In the genomic region with DNA sequence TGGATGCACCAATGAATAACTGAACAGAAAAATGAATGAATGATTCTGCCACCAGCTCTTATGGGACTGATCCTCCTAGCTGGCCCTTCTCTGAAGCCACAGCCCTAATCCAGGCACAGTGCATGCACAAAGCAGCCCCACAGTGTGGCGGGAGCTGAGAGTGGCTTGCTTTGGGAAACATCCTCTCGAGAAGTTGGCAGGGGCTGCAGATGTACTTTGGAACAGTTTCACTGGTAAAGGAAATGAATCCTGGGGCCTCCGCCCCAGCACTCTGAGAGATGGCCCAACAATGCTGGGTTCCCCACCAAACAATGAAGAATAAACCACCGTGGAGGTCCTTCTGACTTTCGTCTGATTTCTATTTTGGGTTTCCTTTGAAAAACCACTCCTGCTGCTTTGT, we compare ENCODE assay signal across 13 mouse cellular contexts.
A peak's percentile ranks its signal among the peaks of the same experiment; 100 is the strongest.
DNase-seq lines count a peak whose midpoint lies in the region; ATAC-seq lines count a peak whose summit lies in the region.
"Had no signal": no experiment of that assay in that cellular context is flagged by ENCODE, and none has a peak within 500 bp of the region (broad histone marks: within the 10 kb centered on the region; RNA-seq: fewer than 3 reads in every experiment).

No protein-coding gene starts in this region.

- H3K9me3 ChIP-seq in hindbrain, embryonic 10.5 days = no peaks in the 10 kb centered on the region
- no peaks in the 10 kb centered on the region for H3K9me3 ChIP-seq in hindbrain, embryonic 14.5 days (ENCODE audit: control insufficient read depth, low read length)
- H3K9me3 ChIP-seq in heart, embryonic 13.5 days = no peaks in the 10 kb centered on the region
- H3K9me3 ChIP-seq in intestine, embryonic 16.5 days (ENCODE audit: control insufficient read depth, low read length) = no peaks in the 10 kb centered on the region

- peaks cover under 1% of the 10 kb centered on the region; the same call in 1 of the 2 replicates for H3K36me3 ChIP-seq in hindbrain, embryonic 10.5 days
- H3K36me3 ChIP-seq in hindbrain, embryonic 14.5 days (replicated peaks; ENCODE audit: control insufficient read depth, insufficient read depth) = no peaks in the 10 kb centered on the region
- H3K36me3 ChIP-seq in heart, embryonic 13.5 days = no peaks in the 10 kb centered on the region
- H3K36me3 ChIP-seq in intestine, embryonic 16.5 days (ENCODE audit: control insufficient read depth, insufficient read depth, low read length) = no peaks in the 10 kb centered on the region

- H3K9ac ChIP-seq in hindbrain, embryonic 14.5 days = no peak overlapping the region
- H3K9ac ChIP-seq in heart, embryonic 13.5 days = no peak overlapping the region
- no peak overlapping the region for H3K9ac ChIP-seq in intestine, embryonic 16.5 days (ENCODE audit: low read depth, low read length)

- no peak for ATAC-seq in hindbrain, embryonic 14.5 days (ENCODE audit: low FRiP score)
- ATAC-seq in heart, embryonic 13.5 days (ENCODE audit: extremely low read depth, insufficient number of reproducible peaks, low FRiP score, low TSS enrichment) = no peak
- no peak for ATAC-seq in intestine, embryonic 16.5 days
- ATAC-seq: CD4-positive, CD25-positive, alpha-beta regulatory T cell, adult 4 months had no signal

- 58% methylated on average over 5 of the region's 5 CpGs for WGBS in hindbrain, embryonic 10.5 days
- 44% methylated on average over 5 of the region's 5 CpGs for WGBS in hindbrain, embryonic 14.5 days
- WGBS in heart, embryonic 13.5 days = 45% methylated on average over 5 of the region's 5 CpGs
- 48% methylated on average over 5 of the region's 5 CpGs for WGBS in intestine, embryonic 16.5 days

- no peak for DNase-seq in hindbrain, embryonic 10.5 days (ENCODE audit: low spot score)
- DNase-seq in hindbrain, embryonic 14.5 days (ENCODE audit: low spot score) = no peak
- no peak for DNase-seq in cerebellum, postnatal 25 days
- no peak for DNase-seq in liver
- DNase-seq in adrenal gland, adult 8-10 months = no peak
- DNase-seq: adrenal gland, postnatal 25 days; cerebellum, adult 9-11 months; gastrocnemius, postnatal 25 days; left cerebral cortex, postnatal 4 days had no signal

- peak overlapping the region; percentile 50 for H3K27ac ChIP-seq in hindbrain, embryonic 10.5 days
- H3K27ac ChIP-seq in hindbrain, embryonic 14.5 days = no peak overlapping the region
- peak overlapping the region; percentile 32; the same call in 1 of the 2 replicates for H3K27ac ChIP-seq in brown adipose tissue, adult 24 weeks (replicated peaks; ENCODE audit: low read depth, low read length)
- peak overlapping the region; percentile 66 for H3K27ac ChIP-seq in heart, embryonic 13.5 days (replicated peaks)
- 0 out of 2 replicates have a peak overlapping the region, but pooled peaks have one; percentile 35 for H3K27ac ChIP-seq in intestine, embryonic 16.5 days (ENCODE audit: low read length)

- H3K27me3 ChIP-seq in hindbrain, embryonic 10.5 days (ENCODE audit: insufficient read depth, poor library complexity, severe bottlenecking) = no peaks in the 10 kb centered on the region
- no peaks in the 10 kb centered on the region for H3K27me3 ChIP-seq in hindbrain, embryonic 14.5 days (ENCODE audit: control insufficient read depth, insufficient read depth, low read length)
- no peaks in the 10 kb centered on the region for H3K27me3 ChIP-seq in heart, embryonic 13.5 days (replicated peaks)
- H3K27me3 ChIP-seq in intestine, embryonic 16.5 days (replicated peaks; ENCODE audit: control insufficient read depth, insufficient read depth, low read length) = no peaks in the 10 kb centered on the region

- peaks cover 82% of the 10 kb centered on the region for H3K4me1 ChIP-seq in hindbrain, embryonic 10.5 days (replicated peaks)
- peaks cover 41% of the 10 kb centered on the region for H3K4me1 ChIP-seq in hindbrain, embryonic 14.5 days (replicated peaks; ENCODE audit: control insufficient read depth, insufficient read depth, low read length)
- peaks cover 52% of the 10 kb centered on the region for H3K4me1 ChIP-seq in brown adipose tissue, adult 24 weeks (ENCODE audit: control insufficient read depth, insufficient read depth, insufficient read length, low read length)
- peaks cover 72% of the 10 kb centered on the region for H3K4me1 ChIP-seq in heart, embryonic 13.5 days
- H3K4me1 ChIP-seq in intestine, embryonic 16.5 days (ENCODE audit: control insufficient read depth, insufficient read depth, low read length) = 0 out of 2 replicates have a peak, but pooled peaks cover 2% of the 10 kb centered on the region

- no peak overlapping the region for H3K4me2 ChIP-seq in hindbrain, embryonic 14.5 days (replicated peaks)
- no peak overlapping the region for H3K4me2 ChIP-seq in heart, embryonic 13.5 days
- no peak overlapping the region for H3K4me2 ChIP-seq in intestine, embryonic 16.5 days (ENCODE audit: low read depth, low read length)

- no peak overlapping the region for H3K4me3 ChIP-seq in hindbrain, embryonic 10.5 days
- H3K4me3 ChIP-seq in hindbrain, embryonic 14.5 days (replicated peaks; ENCODE audit: low read length) = no peak overlapping the region
- H3K4me3 ChIP-seq in brown adipose tissue, adult 24 weeks (ENCODE audit: insufficient read depth, low read depth, low read length) = no peak overlapping the region
- no peak overlapping the region for H3K4me3 ChIP-seq in heart, embryonic 13.5 days
- H3K4me3 ChIP-seq in intestine, embryonic 16.5 days (ENCODE audit: low read length) = no peak overlapping the region
